Mouse (Mus musculus) intestine, embryonic 15.5 days (tissue): ENCODE results near the gene Mapk10. TPM values are rescaled to one million over a fixed set of nuclear protein-coding genes. Genes with fewer than 3 reads are reported as not detected.

Source experiments
- ATAC-seq: fragments of 200-750 bp; cut with Nextera tagmentation; 2 replicates; pipeline ENCODE4 v1.8.0; 2017; ENCODE audit warnings: moderate TSS enrichment, moderate library complexity
- H3K27ac ChIP-seq: fragments of 300-500 bp; sonication (generic); 2 replicates; pipeline ENCODE4 v1.5.1; 2015; ENCODE audit warnings: mild to moderate bottlenecking, inconsistent platforms
- H3K27me3 ChIP-seq: fragments of 300-500 bp; sonication (generic); replicated peaks from 2 replicates; pipeline ENCODE4 v1.6.1; 2015; ENCODE audit warnings: inconsistent platforms
- H3K36me3 ChIP-seq: fragments of 300-500 bp; sonication (generic); 2 replicates; pipeline ENCODE4 v1.6.1; 2015; ENCODE audit warnings: inconsistent platforms
- H3K4me1 ChIP-seq: fragments of 300-500 bp; sonication (generic); replicated peaks from 2 replicates; pipeline ENCODE4 v1.6.1; 2015; ENCODE audit warnings: inconsistent platforms
- H3K4me2 ChIP-seq: fragments of 300-500 bp; sonication (generic); replicated peaks from 2 replicates; pipeline ENCODE4 v1.6.1; 2015; ENCODE audit warnings: mild to moderate bottlenecking, inconsistent platforms
- H3K4me3 ChIP-seq: fragments of 300-500 bp; sonication (generic); replicated peaks from 2 replicates; pipeline ENCODE4 v1.5.1; 2015; ENCODE audit warnings: inconsistent platforms
- H3K9ac ChIP-seq: fragments of 300-500 bp; sonication (generic); 2 replicates; pipeline ENCODE4 v1.6.1; 2015; ENCODE audit warnings: inconsistent platforms
- H3K9me3 ChIP-seq: fragments of 300-500 bp; sonication (generic); 2 replicates; pipeline ENCODE4 v1.6.1; 2016; ENCODE audit warnings: inconsistent platforms
- WGBS: fragments of 180-500 bp; shearing (Covaris S2); methylation state at CpG from one replicate; pipeline ENCODE4 v1.1.7; 2015; 5-methylcytosine and 5-hydroxymethylcytosine counted together
- polyA plus RNA-seq: library from polyadenylated mRNA; unstranded; fragments of >200 nt; fragmentation: Nextera tagmentation; extraction: Ambion mirVana; gene quantifications from 2 replicates; pipeline ENCODE4 v1.2.1, GENCODE M21; 2015

Gene Mapk10
- polyA plus RNA-seq, 1 experiment from 2014 or later, result 6.5 TPM

- no peak overlapping the region for H3K4me2 ChIP-seq
- H3K27ac ChIP-seq, result no peak overlapping the region
- no peaks in the 10 kb centered on the region for H3K36me3 ChIP-seq
- no peak overlapping the region for H3K9ac ChIP-seq
- H3K27me3 ChIP-seq, result no peaks in the 10 kb centered on the region
- H3K9me3 ChIP-seq, result no peaks in the 10 kb centered on the region
- ATAC-seq, result no peak
- 64% methylated on average over 7 of the region's 7 CpGs for WGBS
- no peaks in the 10 kb centered on the region for H3K4me1 ChIP-seq
- H3K4me3 ChIP-seq, result no peak overlapping the region
Observed at GRCm38 (mm10) chr5:103022504-103023172, 188.5 kb downstream of the Mapk10 start.

GRCm38 (mm10) chr5:103021479-103021878 lies 189.7 kb downstream of the Mapk10 start:
- Histone ChIP-seq H3K27me3 (no peaks in the 10 kb centered on the region), H3K9me3 (no peaks in the 10 kb centered on the region), H3K4me1 (no peaks in the 10 kb centered on the region), H3K4me3 (no peak overlapping the region), H3K27ac (no peak overlapping the region), H3K4me2 (no peak overlapping the region), H3K9ac (no peak overlapping the region), H3K36me3 (no peaks in the 10 kb centered on the region)
- no peak for ATAC-seq
- 83% methylated on average over 8 of the region's 8 CpGs for WGBS

DNA sequence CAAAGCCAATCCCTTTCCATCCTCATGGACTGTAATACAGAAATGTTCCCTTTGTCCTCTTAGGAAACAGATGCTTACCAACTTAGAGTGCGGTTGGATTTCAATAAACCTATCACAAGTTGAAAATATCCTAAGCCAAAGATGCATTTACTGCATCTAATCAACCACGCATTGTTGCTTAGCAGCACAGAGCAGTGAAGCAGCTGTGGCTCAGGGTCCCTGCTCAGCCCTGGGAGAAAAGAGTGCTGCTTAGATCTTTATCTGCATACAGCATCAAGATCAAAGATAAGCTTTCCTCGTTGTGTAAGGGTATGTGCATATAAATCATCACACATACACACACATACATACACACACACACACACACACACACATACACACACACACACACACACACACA lies 190.2 kb downstream of the Mapk10 start:
- no peak for ATAC-seq
- 63% methylated on average over 3 of the region's 3 CpGs for WGBS
- Histone ChIP-seq H3K4me3 (no peak overlapping the region), H3K4me1 (no peaks in the 10 kb centered on the region), H3K9me3 (no peaks in the 10 kb centered on the region), H3K9ac (no peak overlapping the region), H3K36me3 (no peaks in the 10 kb centered on the region), H3K27ac (no peak overlapping the region), H3K4me2 (no peak overlapping the region), H3K27me3 (no peaks in the 10 kb centered on the region)

GRCm38 (mm10) chr5:103020127-103020526 lies 191.0 kb downstream of the Mapk10 start:
- H3K4me3 ChIP-seq, result no peak overlapping the region
- ATAC-seq, result no peak
- no peaks in the 10 kb centered on the region for H3K36me3 ChIP-seq
- no peaks in the 10 kb centered on the region for H3K4me1 ChIP-seq
- H3K9me3 ChIP-seq, result no peaks in the 10 kb centered on the region
- H3K27me3 ChIP-seq, result no peaks in the 10 kb centered on the region
- no peak overlapping the region for H3K4me2 ChIP-seq
- H3K9ac ChIP-seq, result no peak overlapping the region
- WGBS, result 89% methylated on average over 5 of the region's 5 CpGs
- H3K27ac ChIP-seq, result no peak overlapping the region

DNA sequence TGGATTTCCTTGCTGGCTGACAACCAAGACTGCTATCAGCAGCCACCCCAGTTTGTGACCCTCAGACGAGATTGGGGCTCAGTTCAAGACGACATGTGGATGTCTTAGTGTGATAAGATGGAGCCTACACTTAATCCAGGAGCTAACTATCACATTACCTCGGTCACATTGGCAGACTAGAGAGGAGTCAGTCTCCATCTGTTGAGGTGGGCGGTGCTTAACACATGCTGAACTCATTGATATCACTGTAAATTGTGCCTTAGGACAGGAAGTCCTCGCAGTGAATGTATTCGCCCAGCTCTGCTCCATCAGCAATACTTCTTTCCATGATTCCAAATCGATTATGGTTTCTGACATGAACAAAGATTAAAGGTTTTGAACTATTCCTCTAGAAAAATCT lies 193.5 kb downstream of the Mapk10 start:
- no peaks in the 10 kb centered on the region for H3K36me3 ChIP-seq
- H3K9me3 ChIP-seq, result no peaks in the 10 kb centered on the region
- no peaks in the 10 kb centered on the region for H3K4me1 ChIP-seq
- no peaks in the 10 kb centered on the region for H3K27me3 ChIP-seq
- H3K27ac ChIP-seq, result no peak overlapping the region
- no peak overlapping the region for H3K9ac ChIP-seq
- H3K4me3 ChIP-seq, result no peak overlapping the region
- no peak for ATAC-seq
- 71% methylated on average over 7 of the region's 7 CpGs for WGBS
- H3K4me2 ChIP-seq, result no peak overlapping the region

- Histone ChIP-seq H3K27ac (no peak overlapping the region), H3K4me3 (no peak overlapping the region), H3K4me1 (no peaks in the 10 kb centered on the region), H3K36me3 (no peaks in the 10 kb centered on the region), H3K9me3 (no peaks in the 10 kb centered on the region), H3K9ac (no peak overlapping the region), H3K27me3 (no peaks in the 10 kb centered on the region), H3K4me2 (no peak overlapping the region)
- no peak for ATAC-seq
- WGBS, result 87% methylated on average over 4 of the region's 4 CpGs
Observed at GRCm38 (mm10) chr5:103014309-103014708, 196.8 kb downstream of the Mapk10 start.

DNA sequence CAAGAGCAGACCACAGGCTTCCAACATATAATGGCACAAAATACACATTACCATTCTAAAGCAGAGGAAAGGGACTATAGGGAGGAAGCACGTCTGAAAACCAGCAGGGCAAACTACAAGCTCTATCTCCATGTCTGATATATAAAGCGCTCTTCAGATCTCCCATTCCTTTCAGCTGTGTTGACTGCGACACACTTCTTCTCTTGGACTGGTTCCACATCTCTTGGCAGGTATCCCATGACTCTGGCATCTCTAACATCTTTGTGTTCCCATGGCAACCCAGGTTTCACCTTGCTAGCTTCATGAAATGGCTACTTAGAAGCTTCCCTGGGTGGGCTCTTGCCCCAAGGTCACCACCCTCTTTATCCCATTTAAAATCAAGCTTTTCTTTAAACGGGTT lies 202.2 kb downstream of the Mapk10 start:
- ATAC-seq, result no peak
- no peak overlapping the region for H3K9ac ChIP-seq
- no peaks in the 10 kb centered on the region for H3K36me3 ChIP-seq
- H3K9me3 ChIP-seq, result no peaks in the 10 kb centered on the region
- H3K4me3 ChIP-seq, result no peak overlapping the region
- 84% methylated on average over 4 of the region's 4 CpGs for WGBS
- H3K4me1 ChIP-seq, result no peaks in the 10 kb centered on the region
- no peaks in the 10 kb centered on the region for H3K27me3 ChIP-seq
- H3K4me2 ChIP-seq, result no peak overlapping the region
- H3K27ac ChIP-seq, result no peak overlapping the region

GRCm38 (mm10) chr5:103002116-103002515 lies 209.0 kb downstream of the Mapk10 start:
- H3K36me3 ChIP-seq, result no peaks in the 10 kb centered on the region
- no peak overlapping the region for H3K4me3 ChIP-seq
- no peak overlapping the region for H3K27ac ChIP-seq
- WGBS, result 66% methylated on average over 7 of the region's 7 CpGs
- no peak for ATAC-seq
- no peak overlapping the region for H3K9ac ChIP-seq
- no peaks in the 10 kb centered on the region for H3K27me3 ChIP-seq
- H3K4me2 ChIP-seq, result no peak overlapping the region
- H3K9me3 ChIP-seq, result no peaks in the 10 kb centered on the region
- H3K4me1 ChIP-seq, result no peaks in the 10 kb centered on the region

GRCm38 (mm10) chr5:103000572-103000971 lies 210.6 kb downstream of the Mapk10 start:
- no peak overlapping the region for H3K9ac ChIP-seq
- no peaks in the 10 kb centered on the region for H3K9me3 ChIP-seq
- no peaks in the 10 kb centered on the region for H3K36me3 ChIP-seq
- H3K27ac ChIP-seq, result no peak overlapping the region
- H3K4me2 ChIP-seq, result no peak overlapping the region
- WGBS, result 84% methylated on average over 6 of the region's 6 CpGs
- no peaks in the 10 kb centered on the region for H3K4me1 ChIP-seq
- H3K27me3 ChIP-seq, result no peaks in the 10 kb centered on the region
- H3K4me3 ChIP-seq, result no peak overlapping the region
- no peak for ATAC-seq

- Histone ChIP-seq H3K4me2 (no peak overlapping the region), H3K4me1 (no peaks in the 10 kb centered on the region), H3K27ac (no peak overlapping the region), H3K9me3 (no peaks in the 10 kb centered on the region), H3K4me3 (no peak overlapping the region), H3K9ac (no peak overlapping the region), H3K27me3 (no peaks in the 10 kb centered on the region), H3K36me3 (no peaks in the 10 kb centered on the region)
- ATAC-seq, result no peak
- 87% methylated on average over 7 of the region's 7 CpGs for WGBS
Observed at GRCm38 (mm10) chr5:102998524-102998923, 212.6 kb downstream of the Mapk10 start.

- 90% methylated on average over 11 of the region's 11 CpGs for WGBS
Observed at GRCm38 (mm10) chr5:102997907-102998306, 213.2 kb downstream of the Mapk10 start.

GRCm38 (mm10) chr5:102996331-102996730 lies 214.8 kb downstream of the Mapk10 start:
- Histone ChIP-seq H3K4me1 (no peaks in the 10 kb centered on the region), H3K9me3 (no peaks in the 10 kb centered on the region), H3K27ac (no peak overlapping the region), H3K4me3 (no peak overlapping the region), H3K9ac (no peak overlapping the region), H3K36me3 (no peaks in the 10 kb centered on the region), H3K4me2 (no peak overlapping the region), H3K27me3 (no peaks in the 10 kb centered on the region)
- no peak for ATAC-seq
- WGBS, result 86% methylated on average over 7 of the region's 7 CpGs

More at GRCm38 (mm10) chr5:102997907-102998306, 213.2 kb downstream of the Mapk10 start:
- H3K27ac ChIP-seq, result no peak overlapping the region
- H3K36me3 ChIP-seq, result no peaks in the 10 kb centered on the region
- H3K4me3 ChIP-seq, result no peak overlapping the region
- H3K9me3 ChIP-seq, result no peaks in the 10 kb centered on the region
- H3K4me1 ChIP-seq, result no peaks in the 10 kb centered on the region
- ATAC-seq, result no peak
- H3K27me3 ChIP-seq, result no peaks in the 10 kb centered on the region
- H3K9ac ChIP-seq, result no peak overlapping the region
- H3K4me2 ChIP-seq, result no peak overlapping the region

GRCm38 (mm10) chr5:102995928-102996327 lies 215.2 kb downstream of the Mapk10 start:
- no peaks in the 10 kb centered on the region for H3K27me3 ChIP-seq
- H3K4me1 ChIP-seq, result no peaks in the 10 kb centered on the region
- H3K9ac ChIP-seq, result no peak overlapping the region
- no peaks in the 10 kb centered on the region for H3K9me3 ChIP-seq
- no peak overlapping the region for H3K27ac ChIP-seq
- H3K36me3 ChIP-seq, result no peaks in the 10 kb centered on the region
- no peak overlapping the region for H3K4me2 ChIP-seq
- ATAC-seq, result no peak
- no peak overlapping the region for H3K4me3 ChIP-seq
